Mouse (Mus musculus) inflammation-experienced regulatory T-cells (primary cell): ENCODE results near the gene Apool. TPM values are rescaled to one million over a fixed set of nuclear protein-coding genes. Genes with fewer than 3 reads are reported as not detected.

Experiments
- polyA plus RNA-seq, 2 experiments: library from polyadenylated mRNA; unstranded; fragments of 100-300 nt; shearing (Covaris generic); gene quantifications; one replicate each; pipeline ENCODE4 v1.2.1; 2017

Gene Apool
- 10 to 100 TPM; 28.0 to 35.2 TPM for polyA plus RNA-seq

GRCm38 (mm10) chrX:112310804-112311530, at the start of gene Apool:
Gene Apool, plus strand, starts transcription at chrX:112311334.

GRCm38 (mm10) chrX:112406679-112407078, 95.5 kb downstream of the Apool start, which contains the start of gene Satl1:
Gene Satl1, minus strand, starts transcription at chrX:112406779.

Other genes starting within 250 kb of the Apool start
- gene 4933403O08Rik, start 72.3 kb upstream of the Apool start, polyA plus RNA-seq, result not detected
- gene Satl1, start 95.4 kb downstream of the Apool start, polyA plus RNA-seq, result under 1 TPM in 1 of 2 experiments, not detected in 1; 0.26 TPM
- gene 2010106E10Rik, start 183.9 kb downstream of the Apool start, polyA plus RNA-seq, result not detected